In genomic region chr8:84639162-84640009, GRCm38 (mm10) we compare ENCODE assay signal across 8 mouse cellular contexts. TPM values are rescaled to one million over a fixed set of nuclear protein-coding genes. Genes with fewer than 3 reads are reported as not detected.
DNase-seq lines count a peak whose midpoint lies in the region; ATAC-seq and TF ChIP-seq lines count a peak whose summit lies in the region.

No protein-coding gene starts in this region.

- in situ Hi-C loops in ES-E14 (cut with MboI; ENCODE audit: low sequenced_read_pairs in 2 of 2, unreplicated experiment in 2 of 2) = no loop called here

- no peaks in the 10 kb centered on the region for H3K36me3 ChIP-seq in ES-E14 (ENCODE audit: control insufficient read depth, insufficient read depth, low read length, poor library complexity, severe bottlenecking)
- H3K36me3 ChIP-seq in forebrain, embryonic 16.5 days (ENCODE audit: control insufficient read depth, insufficient read depth) = no peaks in the 10 kb centered on the region
- H3K36me3 ChIP-seq in neural tube, embryonic 15.5 days = 0 out of 2 replicates have a peak, but pooled peaks cover 3% of the 10 kb centered on the region

- peak; percentile 95 for ATAC-seq in forebrain, embryonic 16.5 days
- peak; percentile 93 for ATAC-seq in neural tube, embryonic 15.5 days (ENCODE audit: low FRiP score)

- no peaks in the 10 kb centered on the region for H3K9me3 ChIP-seq in ES-E14 (ENCODE audit: control insufficient read depth, insufficient read depth, low read depth, low read length)
- H3K9me3 ChIP-seq in forebrain, embryonic 16.5 days (ENCODE audit: control insufficient read depth, low read length) = no peaks in the 10 kb centered on the region
- H3K9me3 ChIP-seq in neural tube, embryonic 15.5 days (replicated peaks) = no peaks in the 10 kb centered on the region

- peak overlapping the region; percentile 91 for H3K4me2 ChIP-seq in forebrain, embryonic 16.5 days (ENCODE audit: low read length)
- peak overlapping the region; percentile 87 for H3K4me2 ChIP-seq in neural tube, embryonic 15.5 days

- peaks cover 3 to 28% of the 10 kb centered on the region in 2 experiments; a peak in 3 of 4 replicates for H3K4me1 ChIP-seq in ES-E14 (ENCODE audit: control insufficient read depth in 2 of 2, insufficient read depth in 2 of 2, low read length in 2 of 2, poor library complexity in 1 of 2)
- peaks cover 22% of the 10 kb centered on the region for H3K4me1 ChIP-seq in forebrain, embryonic 16.5 days (replicated peaks; ENCODE audit: control insufficient read depth, insufficient read depth, low read length)
- H3K4me1 ChIP-seq in lung, adult 2 months (ENCODE audit: control insufficient read depth, insufficient read depth, low read length) = no peaks in the 10 kb centered on the region
- H3K4me1 ChIP-seq in neural tube, embryonic 15.5 days = peaks cover 31% of the 10 kb centered on the region

- peak; percentile 62 for TF ChIP-seq CTCF in layer of hippocampus, adult 2 months (conservative IDR thresholded peaks at IDR 0.05)
- TF ChIP-seq CTCF in lung, adult 2 months (IDR thresholded peaks at IDR 0.05; ENCODE audit: insufficient read depth, low read length) = no peak

- H3K27me3 ChIP-seq in forebrain, embryonic 16.5 days (replicated peaks; ENCODE audit: control insufficient read depth, insufficient read depth, low read length) = no peaks in the 10 kb centered on the region
- no peaks in the 10 kb centered on the region for H3K27me3 ChIP-seq in neural tube, embryonic 15.5 days (replicated peaks)

- WGBS in forebrain, embryonic 16.5 days = under 1% methylated on average over 86 of the region's 106 CpGs
- under 1% methylated on average over 81 of the region's 106 CpGs for WGBS in lung, adult 2 months
- under 1% methylated on average over 98 of the region's 106 CpGs for WGBS in neural tube, embryonic 15.5 days

- intact Hi-C loops in heart, postnatal 36 days (cut with DNase I) = loop anchor here (2.0 to 5.0 kb wide), 4 partner anchors 47 to 173 kb away; partner anchors contain the start of genes Nacc1 and Trmt1

- H3K27ac ChIP-seq in ES-E14 (ENCODE audit: insufficient read depth, low read depth, low read length, poor library complexity, severe bottlenecking) = peak overlapping the region; percentile 96
- peak overlapping the region; percentile 90 for H3K27ac ChIP-seq in forebrain, embryonic 16.5 days (ENCODE audit: low read length)
- peak overlapping the region; percentile 83 for H3K27ac ChIP-seq in layer of hippocampus, adult 2 months
- peak overlapping the region; percentile 79 for H3K27ac ChIP-seq in neural tube, embryonic 15.5 days (replicated peaks)

- no peak for DNase-seq in ES-E14 (ENCODE audit: low read depth, low spot score)
- peak; percentile 89 to 99 for DNase-seq in cerebellum, adult 18-20 months
- DNase-seq in heart, postnatal 36 days = peak; percentile 96 to 97
- peak; percentile 90 to 95 for DNase-seq in layer of hippocampus, adult 2 months (ENCODE audit: low spot score in 2 of 2)
- DNase-seq in lung, adult 2 months = peak; percentile 91
- peak; percentile 95 for DNase-seq in testis, postnatal 10 days (ENCODE audit: low spot score)

- peak overlapping the region; percentile 96 for H3K9ac ChIP-seq in ES-E14 (ENCODE audit: insufficient read depth, low read depth, low read length, poor library complexity, severe bottlenecking)
- H3K9ac ChIP-seq in forebrain, embryonic 16.5 days (replicated peaks; ENCODE audit: low read depth, low read length) = peak overlapping the region; percentile 63
- H3K9ac ChIP-seq in neural tube, embryonic 15.5 days (replicated peaks) = peak overlapping the region; percentile 62

- TF ChIP-seq POLR2A in lung, adult 2 months (IDR thresholded peaks at IDR 0.05; ENCODE audit: borderline replicate concordance, extremely low read depth, low read depth, low read length) = peak; percentile 33; the same call in 1 of the 2 replicates

- peak overlapping the region; percentile 80 to 97 for H3K4me3 ChIP-seq in ES-E14 (ENCODE audit: insufficient read depth in 1 of 2, low read depth in 1 of 2, low read length in 2 of 2, poor library complexity in 1 of 2, severe bottlenecking in 1 of 2)
- H3K4me3 ChIP-seq in forebrain, embryonic 16.5 days (replicated peaks; ENCODE audit: low read length) = peak overlapping the region; percentile 56
- peak overlapping the region; percentile 58 for H3K4me3 ChIP-seq in layer of hippocampus, adult 2 months
- H3K4me3 ChIP-seq in lung, adult 2 months (replicated peaks; ENCODE audit: extremely low read depth, low read depth, low read length) = peak overlapping the region; percentile 86
- H3K4me3 ChIP-seq in neural tube, embryonic 15.5 days (replicated peaks) = peak overlapping the region; percentile 42

TF ChIP-seq in ES-E14, 5 proteins besides CTCF, POLR2A, EP300 and RAD21:
- TF ChIP-seq HCFC1 (IDR thresholded peaks at IDR 0.05; ENCODE audit: borderline replicate concordance, insufficient read depth, low read length) (peak; percentile 65; the same call in 1 of the 2 replicates), CHD2 (IDR thresholded peaks at IDR 0.05; ENCODE audit: low read depth, low read length) (no peak), ZC3H11A (IDR thresholded peaks at IDR 0.05; ENCODE audit: borderline replicate concordance, low read depth, low read length) (no peak)

RNA-seq across cellular contexts. Expression of gene Ier2, which starts 23.3 kb away (rescaled TPM):
- 49.3 and 49.7 TPM in 2 replicates for total RNA-seq in ES-E14 (2012; rRNA removed)
- 22.5 and 25.5 TPM in 2 replicates for polyA plus RNA-seq in forebrain, embryonic 16.5 days (2015; fragmentation: Nextera tagmentation; extraction: Ambion mirVana)
- total RNA-seq in heart, postnatal 36 days (2021) = 10 to 100 TPM; 12.6 to 16.5 TPM
- total RNA-seq in layer of hippocampus, adult 2 months (2021) = 1 to 10 TPM; 5.1 to 7.2 TPM
- 34.6 and 47.1 TPM in 2 replicates for polyA plus RNA-seq in lung, adult 2 months (2012; rRNA removed)
- polyA plus RNA-seq in neural tube, embryonic 15.5 days (2015; fragmentation: Nextera tagmentation; extraction: Ambion mirVana) = 20.3 and 33.1 TPM in 2 replicates

RNA-seq across cellular contexts. Expression of gene Trmt1, which starts 46.7 kb away (rescaled TPM):
- total RNA-seq in ES-E14 (2012; rRNA removed) = 260 and 334 TPM in 2 replicates
- 63.4 and 73.3 TPM in 2 replicates for polyA plus RNA-seq in forebrain, embryonic 16.5 days (2015; fragmentation: Nextera tagmentation; extraction: Ambion mirVana)
- total RNA-seq in heart, postnatal 36 days (2021) = 10 to 100 TPM; 36.1 to 39.2 TPM
- 100 to 1,000 TPM; 109 to 113 TPM for total RNA-seq in layer of hippocampus, adult 2 months (2021)
- polyA plus RNA-seq in lung, adult 2 months (2012; rRNA removed) = 87.5 and 99.1 TPM in 2 replicates
- 66.7 and 75.1 TPM in 2 replicates for polyA plus RNA-seq in neural tube, embryonic 15.5 days (2015; fragmentation: Nextera tagmentation; extraction: Ambion mirVana)

RNA-seq across cellular contexts. Expression of gene Nacc1, which starts 48.3 kb away (rescaled TPM):
- 75.4 and 85.5 TPM in 2 replicates for total RNA-seq in ES-E14 (2012; rRNA removed)
- polyA plus RNA-seq in forebrain, embryonic 16.5 days (2015; fragmentation: Nextera tagmentation; extraction: Ambion mirVana) = 15.5 and 15.7 TPM in 2 replicates
- total RNA-seq in heart, postnatal 36 days (2021) = 10 to 100 TPM; 27.3 to 30.1 TPM
- total RNA-seq in layer of hippocampus, adult 2 months (2021) = 10 to 100 TPM; 91.8 to 93.9 TPM
- polyA plus RNA-seq in lung, adult 2 months (2012; rRNA removed) = 72.5 and 81.8 TPM in 2 replicates
- polyA plus RNA-seq in neural tube, embryonic 15.5 days (2015; fragmentation: Nextera tagmentation; extraction: Ambion mirVana) = 12.3 and 14.1 TPM in 2 replicates
